Mouse (Mus musculus) kidney, adult 11 months (tissue): ENCODE results near the gene Otud3.
"Not testable (repeated sequence)": the region's sequence is repeated elsewhere in the genome, so short reads cannot be mapped to it uniquely, and the experiment has no call there.

Experiments used
- DNase-seq: peaks from one replicate; pipeline ENCODE4 v3.0.0; 2022

Gene Otud3

GRCm38 (mm10) chr4:138889635-138890034 is 24.1 kb downstream of the Otud3 start:
- no peak for DNase-seq

- no peak for DNase-seq
Measured at GRCm38 (mm10) chr4:138889165-138889564, 24.6 kb downstream of the Otud3 start.

DNA sequence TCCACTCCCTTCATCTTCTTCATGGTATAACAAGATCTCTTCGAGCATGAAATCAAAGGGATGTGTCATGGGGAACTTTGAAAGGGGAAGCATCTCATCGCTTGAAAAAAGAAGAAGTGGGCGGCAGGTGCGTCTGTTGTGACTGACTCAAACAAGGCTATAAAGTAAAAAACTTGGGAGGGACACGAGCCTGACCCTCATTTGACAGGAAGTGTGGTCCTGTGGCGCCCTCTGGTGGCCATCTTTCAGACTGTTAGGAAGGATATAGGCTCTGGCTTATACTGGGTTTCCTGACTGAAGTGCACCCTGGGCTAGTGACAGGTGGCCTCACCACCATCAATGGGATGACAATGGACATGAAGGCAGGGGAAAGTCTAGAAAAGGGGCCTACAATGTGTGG is 29.5 kb downstream of the Otud3 start:
- DNase-seq = peak; percentile 66

DNA sequence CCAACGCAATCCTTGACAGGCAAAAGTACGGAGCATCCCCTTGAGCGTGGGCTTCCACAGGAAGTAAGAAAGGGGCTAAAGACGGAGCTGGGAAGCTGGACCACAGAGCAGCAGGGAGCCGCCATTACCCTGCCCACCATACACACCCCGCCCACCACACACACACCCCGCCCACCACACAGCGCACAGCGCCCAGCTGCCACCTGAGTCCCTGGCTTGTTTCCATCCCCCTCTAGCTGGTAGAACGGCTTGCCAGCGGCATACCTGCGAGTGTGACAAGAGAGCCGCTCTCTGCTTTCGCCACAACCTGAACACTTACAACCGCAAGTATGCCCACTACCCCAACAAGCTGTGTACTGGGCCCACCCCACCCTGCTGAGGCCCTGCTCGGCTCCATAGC is 31.6 kb downstream of the Otud3 start:
- no peak for DNase-seq

DNA sequence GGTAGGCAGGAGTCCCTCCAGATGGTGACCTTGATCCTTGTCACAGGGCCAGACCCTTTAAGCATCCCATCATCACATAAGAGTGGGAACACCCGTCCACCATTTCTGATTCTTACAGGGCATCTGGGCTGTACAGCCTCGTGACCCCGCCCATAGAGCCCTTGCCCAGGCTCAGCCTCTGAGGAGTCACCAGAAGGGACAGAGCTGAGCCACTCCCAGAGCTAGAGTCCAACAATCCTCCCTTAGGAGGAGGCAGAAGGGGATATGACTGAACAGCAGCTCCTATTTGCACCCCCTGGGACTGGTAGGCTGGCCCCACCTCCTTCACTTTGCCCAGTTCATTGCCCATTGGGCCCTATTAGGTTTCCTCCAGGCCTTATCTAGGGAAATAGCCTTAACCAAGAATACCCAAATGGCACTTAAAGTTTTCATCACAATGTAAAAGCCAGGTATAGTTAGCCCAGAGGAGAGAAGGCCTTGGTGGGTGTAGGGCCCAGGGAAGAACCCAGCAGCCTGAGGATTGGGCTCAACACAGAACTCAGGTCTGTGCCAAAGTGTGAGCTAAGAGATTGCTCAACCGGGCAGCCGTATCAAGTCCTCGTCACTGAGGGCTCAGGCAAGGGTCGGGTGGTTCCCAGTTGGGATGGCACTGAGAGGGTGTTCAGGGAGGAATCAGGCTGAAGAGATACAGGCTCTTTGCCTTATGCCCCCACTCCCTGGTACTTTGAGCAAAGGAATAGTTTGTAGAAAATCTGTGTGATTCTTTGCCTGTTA is 32.7 kb downstream of the Otud3 start:
- DNase-seq = no peak

DNA sequence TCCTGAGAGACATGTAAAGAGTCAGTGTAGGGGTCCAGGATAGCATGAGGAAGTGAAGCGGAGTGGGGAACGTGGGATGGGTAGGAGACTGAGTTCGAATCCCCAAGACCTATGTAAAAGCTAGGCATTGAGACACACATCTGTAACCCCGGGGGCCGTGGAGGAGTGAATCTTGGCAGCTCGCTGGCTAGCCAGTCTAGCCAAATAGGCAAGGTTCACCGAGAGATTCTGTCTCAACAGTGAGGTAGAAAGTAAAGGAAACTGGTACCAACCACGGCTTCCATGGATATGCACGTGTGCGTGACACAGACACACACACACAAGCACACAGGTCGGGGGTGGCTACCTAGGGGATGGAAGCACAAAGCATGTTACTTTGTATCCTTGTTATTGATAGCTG is 33.9 kb downstream of the Otud3 start:
- DNase-seq = no peak

DNA sequence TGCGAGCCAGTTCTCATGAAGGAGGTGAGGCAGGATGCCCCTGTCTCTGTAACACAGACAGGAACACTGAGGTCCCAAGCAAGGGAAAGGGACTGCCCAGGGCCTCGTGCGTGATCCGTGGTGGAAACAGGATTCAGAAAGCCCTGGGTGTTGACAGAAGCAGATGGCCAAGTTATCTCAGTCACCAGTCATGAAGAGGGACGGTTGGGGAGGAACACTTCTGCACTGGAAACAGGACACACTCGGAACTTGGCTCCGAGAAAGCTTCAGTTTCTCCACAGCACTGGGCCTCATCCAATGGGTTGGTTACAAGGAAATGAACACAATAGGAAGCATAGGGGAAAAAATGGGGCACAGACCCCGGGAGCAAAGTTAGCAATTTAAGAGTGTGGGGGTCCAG is 35.0 kb downstream of the Otud3 start:
- no peak for DNase-seq

GRCm38 (mm10) chr4:138877731-138878130 is 36.0 kb downstream of the Otud3 start, which contains the start of gene Pla2g2e:
Pla2g2e (plus strand) TSS chr4:138877942.
- no peak for DNase-seq

- no peak for DNase-seq
Measured at GRCm38 (mm10) chr4:138875986-138876385, 37.8 kb downstream of the Otud3 start.

GRCm38 (mm10) chr4:138875275-138875674 is 38.5 kb downstream of the Otud3 start:
- DNase-seq = not testable (repeated sequence)

- no peak for DNase-seq
Measured at GRCm38 (mm10) chr4:138873864-138874263, 39.9 kb downstream of the Otud3 start, which contains the start of gene Gm13030. Gm13030 (minus strand) TSS chr4:138873964.

- no peak for DNase-seq
Measured at GRCm38 (mm10) chr4:138868666-138869065, 45.1 kb downstream of the Otud3 start.

DNA sequence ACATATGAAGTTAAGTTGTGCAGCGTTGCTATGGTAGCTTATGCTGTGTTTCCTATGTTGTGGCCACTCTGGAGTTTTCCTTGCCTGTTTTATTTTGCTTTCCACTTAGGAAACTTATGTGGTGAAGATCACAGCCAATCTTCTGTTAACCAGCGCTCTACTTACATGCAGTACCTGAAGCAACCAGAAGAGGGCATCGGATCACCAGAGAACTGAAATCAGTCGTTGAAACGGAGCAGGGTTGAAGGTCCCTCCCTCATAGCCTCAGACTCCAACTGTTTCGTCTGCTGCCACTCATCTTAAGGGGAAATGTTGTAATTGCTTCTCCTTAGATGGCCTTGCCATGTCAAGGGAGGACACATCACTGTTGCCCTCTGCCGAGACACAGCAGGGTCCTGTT is 47.3 kb downstream of the Otud3 start:
- peak; percentile 54 for DNase-seq

DNA sequence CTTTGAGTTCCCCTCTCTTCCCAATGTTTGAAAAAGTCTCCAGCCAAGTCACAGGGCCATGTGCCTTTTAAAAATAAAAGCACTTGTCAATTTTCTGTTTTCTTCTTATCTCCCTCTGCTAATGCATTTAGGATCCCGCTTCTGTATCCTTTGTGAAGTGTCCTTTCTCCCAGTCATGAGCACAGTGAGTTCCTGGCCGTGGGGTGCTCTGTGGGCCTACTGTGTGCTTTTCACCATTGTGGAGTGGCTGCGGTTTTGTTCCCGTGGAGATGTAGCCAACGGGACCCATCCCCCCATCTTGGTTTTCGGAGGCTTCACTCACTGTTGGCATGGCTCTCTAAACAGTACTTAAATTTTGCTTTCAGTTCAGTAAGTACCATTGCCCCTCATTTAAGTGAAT is 47.8 kb downstream of the Otud3 start:
- no peak for DNase-seq

- no peak for DNase-seq
Measured at GRCm38 (mm10) chr4:138865092-138865491, 48.7 kb downstream of the Otud3 start.

GRCm38 (mm10) chr4:138863344-138863998 is 50.3 kb downstream of the Otud3 start, which contains the start of gene Pla2g5:
Pla2g5 (minus strand) TSS chr4:138863482.
- no peak for DNase-seq

DNA sequence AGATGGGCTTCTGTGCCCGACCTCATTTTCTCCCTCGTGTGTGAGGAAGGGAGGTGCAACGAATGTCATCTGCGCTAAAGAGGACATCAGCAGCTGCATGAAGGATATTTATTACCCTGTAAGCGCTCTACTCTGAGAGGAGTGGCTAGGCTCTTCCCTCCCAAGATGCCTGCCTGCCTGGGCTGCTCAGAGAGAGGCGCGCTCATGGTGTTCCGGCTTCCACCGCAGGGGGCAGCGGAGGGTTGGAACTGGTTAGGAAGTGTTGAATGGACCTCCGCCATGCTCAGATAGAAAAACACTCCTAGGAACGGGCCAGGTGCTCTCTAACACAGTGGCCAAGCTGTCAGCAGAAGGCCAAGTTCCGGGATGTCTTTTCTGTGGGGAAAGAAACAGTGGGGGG is 54.0 kb downstream of the Otud3 start:
- DNase-seq = peak; percentile 45

DNA sequence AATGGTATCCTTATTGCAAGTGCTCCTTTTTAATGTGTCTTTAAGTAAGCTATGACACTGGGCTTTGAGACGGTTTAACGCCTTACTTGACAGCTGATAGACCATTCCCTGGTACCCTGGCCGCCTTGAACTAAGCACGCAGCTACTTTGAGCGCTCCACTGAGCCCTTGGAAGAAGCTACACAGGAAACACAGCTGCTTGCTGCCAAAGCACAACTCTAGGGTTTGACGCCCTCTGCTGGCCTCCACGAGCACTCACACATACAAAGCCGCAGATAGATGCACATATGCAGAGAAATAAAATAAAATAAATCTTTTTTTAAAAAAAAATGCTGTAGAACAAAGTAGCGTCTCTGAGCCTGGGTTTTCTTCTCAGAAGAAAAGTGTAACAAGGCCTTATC is 54.5 kb downstream of the Otud3 start:
- DNase-seq = no peak

DNA sequence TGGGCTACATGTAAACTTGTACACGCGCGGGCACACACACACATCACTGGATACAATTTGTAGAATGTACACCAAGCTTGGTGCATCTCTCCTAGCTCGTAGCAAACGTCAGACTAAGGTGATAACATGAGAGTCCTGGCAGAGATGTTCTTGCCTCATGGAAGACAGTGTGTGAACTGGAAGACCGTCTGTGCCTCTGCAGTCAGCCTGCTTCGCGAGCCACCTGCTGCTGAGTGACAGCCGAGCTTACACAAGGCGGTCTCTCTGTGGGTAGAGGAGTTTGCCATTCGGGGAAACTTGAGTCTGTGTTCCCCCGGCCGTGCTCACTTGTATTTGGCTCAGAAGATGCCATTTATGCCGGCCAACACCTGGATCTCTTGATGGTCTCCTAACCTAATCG is 55.3 kb downstream of the Otud3 start:
- DNase-seq = no peak

DNA sequence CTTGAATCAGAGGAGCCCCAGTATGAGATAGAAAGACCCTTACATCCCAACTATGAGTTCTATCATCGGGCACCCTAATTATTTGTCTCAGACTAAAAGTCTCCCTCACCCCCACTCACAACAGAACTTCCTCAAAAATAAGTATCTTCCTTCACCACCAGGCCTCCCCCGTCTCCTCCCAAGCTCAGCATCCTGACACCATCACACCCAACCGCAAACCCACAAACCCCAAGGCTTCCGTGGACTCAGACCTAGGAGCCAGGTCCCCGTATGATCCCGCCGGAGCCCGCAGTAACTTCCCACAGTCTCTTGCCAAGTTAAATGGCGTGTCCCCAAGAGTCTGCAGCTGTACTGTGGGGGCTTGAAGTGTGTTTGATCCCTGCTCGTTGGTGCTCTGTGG is 56.2 kb downstream of the Otud3 start:
- DNase-seq = no peak

DNA sequence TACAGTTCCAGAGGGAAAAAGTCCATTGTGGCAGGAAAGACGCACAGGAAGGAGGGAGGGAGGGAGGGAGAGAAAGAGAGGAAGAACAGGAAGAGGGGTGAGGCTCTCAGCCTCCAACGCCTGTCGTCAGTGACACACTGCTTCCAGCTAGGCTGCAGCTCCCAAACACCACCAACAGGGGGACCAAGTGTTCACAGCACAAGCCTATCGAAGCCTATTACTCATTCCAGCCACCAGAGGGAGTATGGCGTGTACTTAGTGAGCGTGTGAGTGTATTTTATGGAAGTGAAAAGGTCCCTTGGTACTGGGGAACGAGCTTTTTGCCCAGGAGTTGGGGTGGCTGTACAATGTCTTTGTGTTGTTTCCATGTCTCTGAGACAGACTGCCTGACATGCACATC is 57.3 kb downstream of the Otud3 start:
- DNase-seq = peak; percentile 55

- DNase-seq = no peak
Measured at GRCm38 (mm10) chr4:138855092-138855632, 58.6 kb downstream of the Otud3 start.

- DNase-seq = no peak
Measured at GRCm38 (mm10) chr4:138852961-138853360, 60.8 kb downstream of the Otud3 start.

DNA sequence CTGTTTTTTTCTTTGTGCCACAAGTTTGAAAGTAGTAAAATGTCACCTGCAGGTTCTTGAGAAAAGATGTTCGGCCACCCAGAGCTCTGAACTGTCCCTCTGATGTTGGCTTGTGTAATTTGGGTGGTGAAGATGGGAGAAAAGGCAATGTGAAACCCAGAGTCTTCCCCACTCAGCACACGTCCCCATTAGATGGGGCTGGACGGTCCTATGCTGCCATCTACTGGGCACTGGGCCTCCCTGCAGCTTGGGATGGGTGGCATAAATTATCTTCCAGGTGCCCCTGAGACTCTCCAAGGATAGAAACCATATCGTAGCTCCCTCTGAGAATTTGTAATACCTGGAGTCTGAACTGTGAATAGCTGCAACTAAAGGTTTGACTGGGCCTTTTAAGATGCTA is 62.3 kb downstream of the Otud3 start:
- DNase-seq = peak; percentile 24
